Mouse (Mus musculus): Measurements from ENCODE around the gene Nos1ap. TPM values are rescaled to one million over a fixed set of nuclear protein-coding genes. Genes with fewer than 3 reads are reported as not detected.

Nos1ap gene
- polyA plus RNA-seq, 1 experiment from 2014 or later, result 13.0 TPM

DNA sequence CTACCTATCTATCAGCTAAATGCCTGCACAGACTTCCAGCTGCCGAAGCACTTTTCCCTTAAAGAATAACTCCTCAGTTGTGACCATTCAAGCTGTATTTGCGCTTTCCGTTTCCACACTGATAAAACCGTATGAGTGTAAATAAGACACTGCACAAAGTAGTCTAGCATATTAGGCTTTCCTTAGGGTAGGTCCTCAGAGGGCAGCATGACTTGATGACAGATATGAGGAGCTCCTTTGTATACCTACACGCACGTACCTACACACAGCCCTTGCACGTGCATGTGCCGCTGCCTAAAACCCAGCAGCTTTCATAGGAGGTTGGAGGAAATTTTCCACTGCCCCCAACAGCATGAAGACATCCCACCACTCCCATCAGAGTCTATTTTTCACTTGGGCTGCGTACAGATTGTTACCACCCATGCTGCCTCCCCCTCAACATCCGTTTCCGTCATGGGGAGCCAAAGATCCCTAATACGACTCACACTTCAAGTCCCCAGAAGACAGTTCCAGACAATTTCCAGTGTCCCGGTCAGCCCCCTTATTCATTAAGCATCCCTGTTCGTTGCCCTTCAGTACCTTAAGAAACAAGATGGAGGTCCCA lies 41.4 kb downstream of the Nos1ap start:
- Histone ChIP-seq H3K27me3 (ENCODE audit: control insufficient read depth, insufficient read depth, low read length) (no peaks in the 10 kb centered on the region), H3K36me3 (ENCODE audit: control insufficient read depth, insufficient read depth, low read length) (no peaks in the 10 kb centered on the region), H3K27ac (replicated peaks; ENCODE audit: low read depth, low read length) (no peak overlapping the region), H3K4me3 (replicated peaks; ENCODE audit: low read depth, low read length) (no peak overlapping the region), H3K4me1 (ENCODE audit: control insufficient read depth, insufficient read depth, low read length) (no peaks in the 10 kb centered on the region), H3K9ac (replicated peaks; ENCODE audit: low read length) (no peak overlapping the region), H3K9me3 (ENCODE audit: control insufficient read depth, low read length) (no peaks in the 10 kb centered on the region), H3K4me2 (ENCODE audit: low read length) (no peak overlapping the region)
- DNase-seq, result no peak
- WGBS, result 94% methylated on average over 14 of the region's 14 CpGs
- no peak for ATAC-seq (ENCODE audit: low FRiP score, low TSS enrichment)

DNA sequence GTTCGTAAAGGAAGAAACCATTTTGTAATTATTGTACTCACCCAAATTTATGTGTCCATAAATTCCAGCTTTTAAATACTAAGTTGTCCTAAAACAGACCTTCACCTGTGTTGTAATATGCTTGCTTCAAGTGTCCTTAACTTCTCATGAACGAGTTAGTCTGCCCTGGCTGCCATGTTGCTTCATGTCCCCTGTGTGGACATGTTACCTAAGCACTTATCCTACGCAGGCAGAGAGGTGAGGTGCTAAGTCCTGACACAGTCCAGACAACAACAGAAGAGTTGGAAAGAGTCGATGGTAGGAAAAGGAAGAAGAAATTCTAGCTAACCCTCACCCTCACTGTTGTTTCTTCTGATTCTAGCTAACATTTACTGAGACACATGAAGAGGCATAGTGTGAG lies 43.4 kb downstream of the Nos1ap start:
- 88% methylated on average over 4 of the region's 4 CpGs for WGBS
- H3K4me1 ChIP-seq (ENCODE audit: control insufficient read depth, insufficient read depth, low read length), result no peaks in the 10 kb centered on the region
- H3K9ac ChIP-seq (replicated peaks; ENCODE audit: low read length), result no peak overlapping the region
- DNase-seq, result no peak
- no peak for ATAC-seq (ENCODE audit: low FRiP score, low TSS enrichment)
- no peaks in the 10 kb centered on the region for H3K9me3 ChIP-seq (ENCODE audit: control insufficient read depth, low read length)
- no peak overlapping the region for H3K4me2 ChIP-seq (ENCODE audit: low read length)
- H3K27me3 ChIP-seq (ENCODE audit: control insufficient read depth, insufficient read depth, low read length), result no peaks in the 10 kb centered on the region
- H3K27ac ChIP-seq (replicated peaks; ENCODE audit: low read depth, low read length), result no peak overlapping the region
- no peak overlapping the region for H3K4me3 ChIP-seq (replicated peaks; ENCODE audit: low read depth, low read length)
- no peaks in the 10 kb centered on the region for H3K36me3 ChIP-seq (ENCODE audit: control insufficient read depth, insufficient read depth, low read length)

DNA sequence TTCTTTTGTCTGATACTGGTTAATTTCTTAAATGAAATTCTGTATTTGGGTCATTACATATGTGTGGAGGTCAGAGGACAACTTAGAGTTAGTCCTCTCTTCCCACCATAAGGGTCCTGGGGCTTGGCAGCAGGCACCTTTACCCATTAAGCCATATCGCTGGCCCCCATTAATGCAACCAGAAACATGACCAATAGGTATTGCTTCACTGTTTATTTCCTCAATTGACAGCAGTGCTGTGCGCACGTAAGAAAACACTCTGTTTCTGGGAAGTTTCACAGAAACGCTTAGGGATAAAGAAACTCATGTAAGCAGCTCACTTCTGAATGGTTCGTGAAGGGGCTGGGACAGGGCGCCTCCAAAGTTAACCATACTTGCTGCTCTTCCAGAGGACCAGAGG lies 44.4 kb downstream of the Nos1ap start:
- 92% methylated on average over 6 of the region's 6 CpGs for WGBS

DNA sequence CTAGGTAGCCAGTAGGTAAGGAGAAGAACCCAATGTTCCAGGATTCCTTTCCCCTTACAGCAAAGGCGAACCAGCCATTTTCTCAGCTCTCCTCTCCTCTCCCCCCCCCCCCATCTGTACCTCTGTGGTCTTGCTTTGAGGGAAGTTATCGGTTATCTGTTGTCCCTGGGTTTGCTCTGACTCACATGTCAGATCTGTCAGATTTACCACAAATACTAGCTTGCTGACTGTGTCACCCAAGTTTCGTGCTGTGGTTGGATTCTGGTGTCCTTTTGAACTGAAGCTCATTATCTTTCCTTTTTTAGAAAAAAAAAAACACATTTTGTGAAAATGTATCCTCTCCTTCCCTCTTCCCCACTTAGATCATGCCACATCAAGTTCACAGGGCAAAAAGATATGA lies 50.2 kb downstream of the Nos1ap start:
- no peak for DNase-seq
- Histone ChIP-seq H3K9ac (replicated peaks; ENCODE audit: low read length) (no peak overlapping the region), H3K9me3 (ENCODE audit: control insufficient read depth, low read length) (no peaks in the 10 kb centered on the region; the same call in 1 of the 2 replicates), H3K36me3 (ENCODE audit: control insufficient read depth, insufficient read depth, low read length) (no peaks in the 10 kb centered on the region), H3K4me3 (replicated peaks; ENCODE audit: low read depth, low read length) (no peak overlapping the region), H3K27ac (replicated peaks; ENCODE audit: low read depth, low read length) (no peak overlapping the region), H3K27me3 (ENCODE audit: control insufficient read depth, insufficient read depth, low read length) (no peaks in the 10 kb centered on the region), H3K4me2 (ENCODE audit: low read length) (no peak overlapping the region), H3K4me1 (ENCODE audit: control insufficient read depth, insufficient read depth, low read length) (no peaks in the 10 kb centered on the region)
- no peak for ATAC-seq (ENCODE audit: low FRiP score, low TSS enrichment)
- 95% methylated on average over 3 of the region's 3 CpGs for WGBS

More for the DNA sequence above, 44.4 kb downstream of the Nos1ap start:
- Histone ChIP-seq H3K27ac (replicated peaks; ENCODE audit: low read depth, low read length) (no peak overlapping the region), H3K9me3 (ENCODE audit: control insufficient read depth, low read length) (no peaks in the 10 kb centered on the region; the same call in 1 of the 2 replicates), H3K9ac (replicated peaks; ENCODE audit: low read length) (no peak overlapping the region), H3K4me3 (replicated peaks; ENCODE audit: low read depth, low read length) (no peak overlapping the region), H3K4me2 (ENCODE audit: low read length) (no peak overlapping the region), H3K4me1 (ENCODE audit: control insufficient read depth, insufficient read depth, low read length) (no peaks in the 10 kb centered on the region), H3K36me3 (ENCODE audit: control insufficient read depth, insufficient read depth, low read length) (no peaks in the 10 kb centered on the region), H3K27me3 (ENCODE audit: control insufficient read depth, insufficient read depth, low read length) (no peaks in the 10 kb centered on the region)
- DNase-seq (no peak), ATAC-seq (ENCODE audit: low FRiP score, low TSS enrichment) (no peak)

DNA sequence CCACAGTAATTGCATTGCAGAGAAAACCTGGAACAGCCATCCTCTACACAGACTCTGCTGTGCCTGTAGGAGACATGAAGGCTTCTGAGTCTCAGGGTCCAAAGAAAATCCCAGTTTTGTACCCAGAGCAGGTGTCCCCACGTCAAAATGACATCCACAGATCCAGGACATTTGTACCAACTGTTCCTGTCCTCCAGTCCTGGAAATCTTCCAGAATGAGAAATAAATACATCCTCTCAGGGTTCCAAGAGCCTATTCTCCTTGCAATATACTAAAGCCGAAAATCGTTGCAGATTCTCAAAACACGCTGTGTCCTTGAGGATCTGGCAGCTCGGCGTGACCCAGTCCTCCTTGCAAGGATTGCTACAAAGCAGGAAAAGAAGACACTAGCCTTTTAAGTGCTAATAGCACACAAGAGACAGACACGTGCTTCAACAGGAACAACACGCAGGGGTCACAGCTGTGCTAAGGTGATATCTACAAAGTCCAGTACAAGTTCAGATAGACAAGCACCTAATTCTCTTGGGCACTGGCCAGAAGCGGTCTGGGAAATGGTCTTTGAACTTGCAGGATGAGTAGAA lies 51.1 kb downstream of the Nos1ap start:
- 85% methylated on average over 9 of the region's 9 CpGs for WGBS
- no peak for DNase-seq
- H3K4me1 ChIP-seq (ENCODE audit: control insufficient read depth, insufficient read depth, low read length), result no peaks in the 10 kb centered on the region
- no peak overlapping the region for H3K27ac ChIP-seq (replicated peaks; ENCODE audit: low read depth, low read length)
- no peak overlapping the region for H3K4me3 ChIP-seq (replicated peaks; ENCODE audit: low read depth, low read length)
- no peak overlapping the region for H3K4me2 ChIP-seq (ENCODE audit: low read length)
- no peak overlapping the region for H3K9ac ChIP-seq (replicated peaks; ENCODE audit: low read length)
- no peaks in the 10 kb centered on the region for H3K36me3 ChIP-seq (ENCODE audit: control insufficient read depth, insufficient read depth, low read length)
- ATAC-seq (ENCODE audit: low FRiP score, low TSS enrichment), result no peak
- no peaks in the 10 kb centered on the region; the same call in 1 of the 2 replicates for H3K9me3 ChIP-seq (ENCODE audit: control insufficient read depth, low read length)
- H3K27me3 ChIP-seq (ENCODE audit: control insufficient read depth, insufficient read depth, low read length), result no peaks in the 10 kb centered on the region

DNA sequence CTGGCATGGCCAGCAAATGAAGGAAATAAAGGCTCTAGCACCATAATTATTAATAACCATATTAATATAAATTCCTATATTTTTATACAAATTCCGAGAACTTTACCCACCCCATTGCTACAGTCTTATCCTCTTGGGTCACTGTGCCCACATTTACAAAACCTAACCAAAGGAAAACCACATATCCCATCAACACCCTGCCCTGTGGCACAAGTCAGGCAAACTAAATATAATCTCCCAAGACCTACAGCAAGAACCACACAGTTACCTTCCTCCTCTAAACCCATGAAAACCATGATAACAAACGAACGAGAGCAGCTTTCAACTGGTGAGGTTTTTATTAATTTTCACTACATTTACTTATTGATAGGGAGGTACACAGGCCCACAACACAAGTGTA lies 53.3 kb downstream of the Nos1ap start:
- no peak for ATAC-seq (ENCODE audit: low FRiP score, low TSS enrichment)
- no peaks in the 10 kb centered on the region; the same call in 1 of the 2 replicates for H3K9me3 ChIP-seq (ENCODE audit: control insufficient read depth, low read length)
- H3K36me3 ChIP-seq (ENCODE audit: control insufficient read depth, insufficient read depth, low read length), result no peaks in the 10 kb centered on the region
- no peak overlapping the region for H3K9ac ChIP-seq (replicated peaks; ENCODE audit: low read length)
- no peaks in the 10 kb centered on the region for H3K27me3 ChIP-seq (ENCODE audit: control insufficient read depth, insufficient read depth, low read length)
- H3K4me1 ChIP-seq (ENCODE audit: control insufficient read depth, insufficient read depth, low read length), result no peaks in the 10 kb centered on the region
- H3K4me2 ChIP-seq (ENCODE audit: low read length), result no peak overlapping the region
- no peak overlapping the region for H3K4me3 ChIP-seq (replicated peaks; ENCODE audit: low read depth, low read length)
- over 99% methylated on average over 3 of the region's 3 CpGs for WGBS
- H3K27ac ChIP-seq (replicated peaks; ENCODE audit: low read depth, low read length), result no peak overlapping the region
- no peak for DNase-seq

DNA sequence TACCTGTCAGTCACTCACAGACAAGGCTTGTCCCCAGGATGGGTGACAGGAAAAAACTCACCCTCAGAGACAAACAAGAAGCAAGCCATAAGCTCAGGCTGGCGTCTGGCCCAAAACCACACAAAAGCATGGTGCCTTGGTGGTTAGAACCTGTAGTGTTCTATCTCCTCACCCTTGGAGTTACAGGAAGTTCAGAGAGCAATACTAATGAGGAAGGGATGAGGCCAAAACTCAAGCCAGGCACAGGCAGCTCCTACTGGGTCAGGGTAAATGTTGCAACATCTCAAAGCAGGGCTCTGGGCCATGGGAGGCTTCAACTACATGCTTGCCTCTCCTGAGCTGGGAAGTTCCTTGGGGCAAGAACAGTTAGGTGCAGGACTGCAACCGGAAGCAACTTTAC lies 54.4 kb downstream of the Nos1ap start:
- Histone ChIP-seq H3K27me3 (ENCODE audit: control insufficient read depth, insufficient read depth, low read length) (no peaks in the 10 kb centered on the region), H3K4me3 (replicated peaks; ENCODE audit: low read depth, low read length) (no peak overlapping the region), H3K4me1 (ENCODE audit: control insufficient read depth, insufficient read depth, low read length) (no peaks in the 10 kb centered on the region), H3K9me3 (ENCODE audit: control insufficient read depth, low read length) (no peaks in the 10 kb centered on the region; the same call in 1 of the 2 replicates), H3K27ac (replicated peaks; ENCODE audit: low read depth, low read length) (no peak overlapping the region), H3K9ac (replicated peaks; ENCODE audit: low read length) (no peak overlapping the region), H3K4me2 (ENCODE audit: low read length) (no peak overlapping the region), H3K36me3 (ENCODE audit: control insufficient read depth, insufficient read depth, low read length) (no peaks in the 10 kb centered on the region)
- ATAC-seq (ENCODE audit: low FRiP score, low TSS enrichment) (no peak), DNase-seq (no peak)
- WGBS, result 89% methylated on average over 2 of the region's 2 CpGs

DNA sequence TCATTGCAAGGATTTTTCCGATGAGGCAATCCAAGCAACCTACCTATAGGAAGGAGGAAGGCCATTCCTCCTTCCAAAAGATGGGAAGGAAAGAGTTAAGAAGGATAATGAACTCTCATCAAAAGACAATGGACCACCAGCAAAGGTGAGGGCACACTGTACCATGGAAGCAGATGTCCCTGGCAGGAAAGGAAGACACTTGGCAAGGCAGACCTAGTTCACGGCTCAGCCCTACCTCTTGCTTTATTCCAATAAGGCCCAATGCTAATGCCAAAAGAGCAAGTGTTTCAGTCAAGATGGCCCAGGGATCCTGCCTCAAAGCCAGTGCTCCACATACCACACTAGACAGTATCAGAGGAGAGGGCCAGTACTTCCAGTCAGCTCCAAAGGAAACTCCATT lies 58.4 kb downstream of the Nos1ap start:
- Histone ChIP-seq H3K4me2 (ENCODE audit: low read length) (no peak overlapping the region), H3K9ac (replicated peaks; ENCODE audit: low read length) (no peak overlapping the region), H3K27me3 (ENCODE audit: control insufficient read depth, insufficient read depth, low read length) (no peaks in the 10 kb centered on the region), H3K4me3 (replicated peaks; ENCODE audit: low read depth, low read length) (no peak overlapping the region), H3K36me3 (ENCODE audit: control insufficient read depth, insufficient read depth, low read length) (no peaks in the 10 kb centered on the region), H3K9me3 (ENCODE audit: control insufficient read depth, low read length) (no peaks in the 10 kb centered on the region), H3K4me1 (ENCODE audit: control insufficient read depth, insufficient read depth, low read length) (no peaks in the 10 kb centered on the region), H3K27ac (replicated peaks; ENCODE audit: low read depth, low read length) (no peak overlapping the region)
- DNase-seq, result no peak
- WGBS, result 89% methylated on average over 2 of the region's 2 CpGs
- no peak for ATAC-seq (ENCODE audit: low FRiP score, low TSS enrichment)

DNA sequence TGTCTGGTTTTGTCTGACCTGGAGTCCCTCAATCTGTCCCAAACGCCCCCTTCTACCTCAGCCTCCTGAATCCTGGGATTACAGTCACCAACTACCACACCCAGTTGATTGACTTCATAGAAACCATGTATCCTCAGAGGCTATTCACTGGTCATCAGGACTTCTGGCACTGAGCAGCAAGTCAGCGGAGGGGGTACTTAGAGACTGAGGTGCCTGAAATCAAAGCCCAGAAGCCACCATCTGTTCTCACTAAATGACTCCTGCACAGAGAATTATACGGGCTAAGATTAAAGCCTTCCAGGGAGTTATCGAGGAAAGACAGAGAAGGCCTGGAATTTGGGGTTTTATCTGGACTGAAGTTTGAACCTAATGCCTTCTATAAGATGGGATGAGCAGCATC lies 59.2 kb downstream of the Nos1ap start:
- H3K27me3 ChIP-seq (ENCODE audit: control insufficient read depth, insufficient read depth, low read length), result no peaks in the 10 kb centered on the region
- no peaks in the 10 kb centered on the region for H3K36me3 ChIP-seq (ENCODE audit: control insufficient read depth, insufficient read depth, low read length)
- DNase-seq (no peak), ATAC-seq (ENCODE audit: low FRiP score, low TSS enrichment) (no peak)
- H3K4me2 ChIP-seq (ENCODE audit: low read length), result no peak overlapping the region
- no peaks in the 10 kb centered on the region for H3K9me3 ChIP-seq (ENCODE audit: control insufficient read depth, low read length)
- H3K4me1 ChIP-seq (ENCODE audit: control insufficient read depth, insufficient read depth, low read length), result no peaks in the 10 kb centered on the region
- no peak overlapping the region for H3K27ac ChIP-seq (replicated peaks; ENCODE audit: low read depth, low read length)
- H3K4me3 ChIP-seq (replicated peaks; ENCODE audit: low read depth, low read length), result no peak overlapping the region
- 75% methylated on average over 4 of the region's 4 CpGs for WGBS
- no peak overlapping the region for H3K9ac ChIP-seq (replicated peaks; ENCODE audit: low read length)
